ENCODE assay signal across 20 mouse cellular contexts in genomic region chr3:97800004-97800403, GRCm38 (mm10).
DNase-seq lines count a peak whose midpoint lies in the region; ATAC-seq and TF ChIP-seq lines count a peak whose summit lies in the region.
"Had no signal": no experiment of that assay in that cellular context is flagged by ENCODE, and none has a peak within 500 bp of the region (broad histone marks: within the 10 kb centered on the region; RNA-seq: fewer than 3 reads in every experiment).

No protein-coding gene starts in this region.

- no peak overlapping the region for H3K4me2 ChIP-seq in intestine, embryonic 14.5 days (ENCODE audit: low read length)
- no peak overlapping the region for H3K4me2 ChIP-seq in intestine, embryonic 15.5 days (replicated peaks)
- H3K4me2 ChIP-seq: forebrain, embryonic 13.5 days; hindbrain, embryonic 15.5 days; midbrain, embryonic 11.5 days had no signal

- H3K9ac ChIP-seq in heart, adult 2 months (ENCODE audit: low read depth, low read length) = peak overlapping the region; percentile 29; the same call in 1 of the 2 replicates
- no peak overlapping the region for H3K9ac ChIP-seq in intestine, embryonic 14.5 days (ENCODE audit: low read length)
- H3K9ac ChIP-seq in intestine, embryonic 15.5 days = no peak overlapping the region
- H3K9ac ChIP-seq: forebrain, embryonic 13.5 days; hindbrain, embryonic 15.5 days had no signal

- DNase-seq in heart, adult 2 months = no peak
- no peak for DNase-seq in heart, postnatal 10 days
- DNase-seq in intestine, embryonic 14.5 days (ENCODE audit: low spot score) = peak; percentile 39
- DNase-seq in MEL-GATA-1-ER (ENCODE audit: extremely low read depth, low read depth) (peak; percentile 88), MN1 (ENCODE audit: low spot score) (no peak)
- no peak for DNase-seq in lung, postnatal 25 days (ENCODE audit: low spot score)
- DNase-seq: cerebellum, adult 9-11 months; embryo, embryonic 11 days; gastrocnemius, postnatal 36 days; kidney, adult 2 months; kidney, postnatal 14 days; lung, adult 18-20 months; lung, postnatal 36 days; retina, postnatal 1 day; right cerebral cortex, postnatal 4 days had no signal

- no peak for TF ChIP-seq POLR2A in heart, adult 2 months (IDR thresholded peaks at IDR 0.05; ENCODE audit: insufficient read depth, low read depth, low read length)

- no peak overlapping the region for H3K4me3 ChIP-seq in heart, adult 2 months
- no peak overlapping the region for H3K4me3 ChIP-seq in intestine, embryonic 14.5 days (ENCODE audit: low read depth, low read length)
- H3K4me3 ChIP-seq in intestine, embryonic 15.5 days (replicated peaks) = no peak overlapping the region
- H3K4me3 ChIP-seq: forebrain, embryonic 13.5 days; hindbrain, embryonic 15.5 days had no signal

- H3K36me3 ChIP-seq in heart, adult 2 months (ENCODE audit: control insufficient read depth, insufficient read depth, low read length) = peaks cover 41% of the 10 kb centered on the region
- no peaks in the 10 kb centered on the region for H3K36me3 ChIP-seq in intestine, embryonic 14.5 days (ENCODE audit: control insufficient read depth, insufficient read depth, low read length)
- no peaks in the 10 kb centered on the region for H3K36me3 ChIP-seq in intestine, embryonic 15.5 days
- H3K36me3 ChIP-seq: hindbrain, embryonic 15.5 days had no signal

- ATAC-seq in intestine, embryonic 14.5 days (replicated peaks; ENCODE audit: low FRiP score, low TSS enrichment, low read depth) = no peak
- no peak for ATAC-seq in intestine, embryonic 15.5 days
- peak; percentile 55; the same call in 1 of the 2 replicates for ATAC-seq in neutrophil, adult 5-6 weeks (ENCODE audit: extremely low read depth, insufficient number of reproducible peaks, low FRiP score, poor library complexity, severe bottlenecking)
- ATAC-seq: forebrain, embryonic 13.5 days had no signal

- intact Hi-C loops in heart, adult 2 months (cut with DNase I) = no loop called here
- intact Hi-C loops in heart, postnatal 10 days (cut with DNase I) = no loop called here

- no peaks in the 10 kb centered on the region for H3K9me3 ChIP-seq in intestine, embryonic 14.5 days (ENCODE audit: control insufficient read depth, low read length)
- no peaks in the 10 kb centered on the region for H3K9me3 ChIP-seq in intestine, embryonic 15.5 days
- H3K9me3 ChIP-seq: forebrain, embryonic 13.5 days; hindbrain, embryonic 15.5 days had no signal

- H3K4me1 ChIP-seq in heart, adult 2 months (ENCODE audit: control insufficient read depth, insufficient read depth, low read length) = peaks cover 6% of the 10 kb centered on the region
- H3K4me1 ChIP-seq in intestine, embryonic 14.5 days (replicated peaks; ENCODE audit: control insufficient read depth, insufficient read depth, low read length) = 0 out of 2 replicates have a peak, but pooled peaks cover 2% of the 10 kb centered on the region
- 0 out of 2 replicates have a peak, but pooled peaks cover 5% of the 10 kb centered on the region for H3K4me1 ChIP-seq in intestine, embryonic 15.5 days (replicated peaks)
- H3K4me1 ChIP-seq: forebrain, embryonic 13.5 days; hindbrain, embryonic 15.5 days had no signal

- 41% methylated on average over 3 of the region's 3 CpGs for WGBS in heart, adult 2 months
- 73% methylated on average over 3 of the region's 3 CpGs for WGBS in intestine, embryonic 14.5 days
- WGBS in intestine, embryonic 15.5 days = 62% methylated on average over 3 of the region's 3 CpGs

- no peak for TF ChIP-seq CTCF in heart, adult 2 months (IDR thresholded peaks at IDR 0.05)

- no peaks in the 10 kb centered on the region for H3K79me2 ChIP-seq in heart, adult 2 months (replicated peaks; ENCODE audit: control insufficient read depth, insufficient read depth, low read length)

- no peaks in the 10 kb centered on the region for H3K27me3 ChIP-seq in heart, adult 2 months (ENCODE audit: control insufficient read depth, insufficient read depth, low read length)
- H3K27me3 ChIP-seq in intestine, embryonic 14.5 days (replicated peaks; ENCODE audit: control insufficient read depth, insufficient read depth, low read length) = no peaks in the 10 kb centered on the region
- no peaks in the 10 kb centered on the region for H3K27me3 ChIP-seq in intestine, embryonic 15.5 days (replicated peaks)
- H3K27me3 ChIP-seq: forebrain, embryonic 13.5 days; hindbrain, embryonic 15.5 days had no signal

- peak overlapping the region; percentile 81 for H3K27ac ChIP-seq in heart, adult 2 months
- H3K27ac ChIP-seq in intestine, embryonic 14.5 days (ENCODE audit: low read depth) = no peak overlapping the region
- H3K27ac ChIP-seq in intestine, embryonic 15.5 days = no peak overlapping the region
- H3K27ac ChIP-seq: forebrain, embryonic 13.5 days; hindbrain, embryonic 15.5 days had no signal

- no peak for TF ChIP-seq EP300 in heart, adult 2 months (IDR thresholded peaks at IDR 0.05; ENCODE audit: insufficient read depth, low read depth, low read length)

Comparison
In these comparisons a context has a peak if more than half of its experiments do, and no peak if none do; other contexts are left out.
1. DNase-seq: peak in intestine, embryonic 14.5 days (single experiment) and MEL-GATA-1-ER (single experiment); none in heart, adult 2 months (0 of 2), heart, postnatal 10 days (0 of 2), lung, postnatal 25 days (single experiment) and MN1 (single experiment).